Mouse (Mus musculus) splenic B cell, adult 2 months (primary cell): ENCODE data around the gene Pax3.

Experiments
- DNase-seq: peaks from one replicate; pipeline ENCODE4 v3.0.0-alpha.2; 2011; ENCODE audit warnings: low read depth, low spot score
- H3K27me3 ChIP-seq: 2 replicates; pipeline ENCODE4 v1.6.1; 2012; ENCODE audit warnings: mild to moderate bottlenecking, low read length, moderate library complexity, mixed read lengths; ENCODE audit not compliant: control insufficient read depth, poor library complexity, insufficient read depth, severe bottlenecking
- H3K36me3 ChIP-seq: 2 replicates; pipeline ENCODE4 v1.6.1; 2012; ENCODE audit warnings: mild to moderate bottlenecking, low read length, moderate library complexity, mixed read lengths; ENCODE audit not compliant: control insufficient read depth, poor library complexity, insufficient read depth, severe bottlenecking

The Pax3 gene

DNA sequence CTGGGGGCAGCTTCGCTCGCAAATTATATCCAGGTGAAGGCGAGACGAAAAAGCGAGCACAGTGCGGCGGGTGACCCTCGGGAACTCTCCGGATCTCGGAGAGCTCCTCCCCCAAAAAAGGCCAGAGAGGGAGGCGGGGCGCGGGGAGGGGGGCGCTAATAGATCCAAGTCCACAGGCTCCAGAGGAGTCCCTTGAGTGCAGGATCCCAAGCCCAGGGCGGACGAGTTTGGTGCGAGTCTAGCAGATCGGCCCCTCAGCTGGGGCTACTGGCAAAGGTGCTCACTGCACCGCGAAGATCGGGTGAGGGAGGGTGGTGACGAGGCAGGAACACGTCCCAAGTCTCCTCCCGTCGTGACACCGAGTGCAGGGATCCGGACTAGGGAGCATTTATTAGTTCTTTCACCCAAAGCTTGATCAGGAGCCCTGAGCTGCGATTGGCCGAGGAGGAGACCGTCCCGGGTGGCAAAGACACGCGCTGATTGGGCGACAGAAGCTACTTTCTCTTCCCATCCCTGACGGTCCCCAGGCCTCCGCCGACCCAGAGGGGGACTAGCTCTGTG, at the start of gene Pax3:
TSS of gene Pax3 (minus strand) at position 384 of the 561 bp plus-strand sequence.
- no peak for DNase-seq
- Histone ChIP-seq H3K36me3 (no peaks in the 10 kb centered on the region), H3K27me3 (0 out of 2 replicates have a peak, but pooled peaks cover 2% of the 10 kb centered on the region)

DNA sequence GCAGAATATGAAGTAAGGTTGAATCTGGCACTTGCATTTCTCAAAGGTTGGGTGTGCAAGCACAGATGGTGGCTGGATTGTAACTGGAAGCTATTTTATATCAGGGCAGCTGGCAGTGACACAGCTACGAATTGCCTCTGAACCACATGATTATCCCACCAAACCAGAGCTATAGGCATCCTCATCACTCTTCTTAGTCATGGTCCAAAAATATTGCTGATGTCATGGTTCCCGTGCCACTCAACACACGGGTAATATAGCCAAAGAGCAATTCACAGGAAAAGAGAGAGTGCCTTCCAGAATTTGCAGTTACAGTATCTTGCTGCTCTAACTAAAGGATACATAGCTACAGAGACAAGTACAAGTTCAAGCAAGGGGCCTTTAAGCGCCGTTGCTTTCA, 37.4 kb upstream of the Pax3 start:
- H3K27me3 ChIP-seq = no peaks in the 10 kb centered on the region
- no peaks in the 10 kb centered on the region for H3K36me3 ChIP-seq
- DNase-seq = no peak

DNA sequence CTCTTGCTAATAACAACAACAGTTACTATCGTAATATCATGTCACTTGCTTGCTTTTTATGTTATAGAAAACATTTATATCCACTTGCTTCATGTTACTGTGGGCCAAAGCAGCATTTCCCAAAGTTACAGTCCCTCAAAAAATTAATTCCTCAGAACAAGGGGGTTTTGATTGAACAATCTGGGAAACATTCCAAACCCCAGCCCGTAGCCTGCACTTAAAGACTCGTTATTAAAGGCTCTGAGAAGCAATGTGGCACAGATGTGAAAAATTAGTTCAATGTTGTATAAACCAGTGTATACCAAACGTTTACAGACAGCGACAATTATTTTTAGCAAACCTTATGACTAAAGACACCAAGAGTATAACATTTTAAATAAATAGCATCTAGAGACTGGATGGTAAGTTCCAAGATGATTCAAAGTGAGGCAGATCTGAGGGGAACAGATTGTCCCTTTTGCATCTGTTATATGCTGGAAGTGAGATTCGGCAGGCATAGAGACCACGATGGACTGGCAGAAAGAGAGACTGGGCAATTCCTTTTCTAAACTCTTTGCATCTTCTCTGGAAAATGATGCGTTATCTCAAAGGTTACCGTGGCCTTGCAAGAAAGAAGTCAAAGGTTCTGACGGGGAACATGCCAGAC, 35.1 kb upstream of the Pax3 start:
- no peak for DNase-seq
- H3K27me3 ChIP-seq = no peaks in the 10 kb centered on the region
- H3K36me3 ChIP-seq = no peaks in the 10 kb centered on the region

DNA sequence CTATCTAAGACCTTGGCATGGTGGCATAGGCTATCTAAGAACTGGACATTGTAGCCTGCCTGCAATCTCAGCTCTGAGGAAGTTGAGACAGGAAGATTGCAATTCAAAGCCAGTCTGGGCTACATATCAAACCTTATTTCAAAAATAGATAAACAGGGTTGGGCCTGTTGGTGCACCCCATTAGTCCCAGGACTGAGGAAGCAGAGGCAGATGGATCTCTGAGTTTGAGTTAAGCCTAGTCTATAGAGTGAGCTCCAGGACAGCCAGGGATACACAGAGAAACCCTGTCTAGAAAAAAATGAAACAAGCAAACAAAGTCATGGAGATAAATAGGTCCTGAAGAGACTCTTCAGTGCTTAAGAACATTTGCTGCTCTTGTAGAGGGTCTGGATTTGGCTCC, 32.9 kb upstream of the Pax3 start:
- no peaks in the 10 kb centered on the region for H3K27me3 ChIP-seq
- no peaks in the 10 kb centered on the region for H3K36me3 ChIP-seq
- no peak for DNase-seq

DNA sequence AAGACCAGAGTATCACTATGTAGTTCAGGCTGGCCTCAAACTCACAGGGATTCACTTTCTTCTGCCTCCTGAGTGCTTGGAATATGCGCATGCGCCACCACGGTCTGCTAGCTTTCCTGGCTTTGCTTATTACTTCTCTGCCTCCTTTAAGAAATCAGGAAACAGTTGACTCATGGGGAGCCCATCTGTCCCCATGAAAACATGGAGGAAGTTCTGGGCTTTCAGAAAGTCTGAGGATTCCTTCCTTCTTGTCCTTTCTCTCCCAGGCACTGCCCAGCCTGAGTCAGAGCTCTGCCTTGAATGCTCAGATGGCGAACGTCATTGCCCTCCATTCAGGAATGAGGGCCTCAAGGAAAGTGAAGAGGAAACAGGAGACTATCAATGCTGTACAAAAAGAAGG, 31.8 kb upstream of the Pax3 start:
- DNase-seq = no peak
- Histone ChIP-seq H3K36me3 (no peaks in the 10 kb centered on the region), H3K27me3 (no peaks in the 10 kb centered on the region)

DNA sequence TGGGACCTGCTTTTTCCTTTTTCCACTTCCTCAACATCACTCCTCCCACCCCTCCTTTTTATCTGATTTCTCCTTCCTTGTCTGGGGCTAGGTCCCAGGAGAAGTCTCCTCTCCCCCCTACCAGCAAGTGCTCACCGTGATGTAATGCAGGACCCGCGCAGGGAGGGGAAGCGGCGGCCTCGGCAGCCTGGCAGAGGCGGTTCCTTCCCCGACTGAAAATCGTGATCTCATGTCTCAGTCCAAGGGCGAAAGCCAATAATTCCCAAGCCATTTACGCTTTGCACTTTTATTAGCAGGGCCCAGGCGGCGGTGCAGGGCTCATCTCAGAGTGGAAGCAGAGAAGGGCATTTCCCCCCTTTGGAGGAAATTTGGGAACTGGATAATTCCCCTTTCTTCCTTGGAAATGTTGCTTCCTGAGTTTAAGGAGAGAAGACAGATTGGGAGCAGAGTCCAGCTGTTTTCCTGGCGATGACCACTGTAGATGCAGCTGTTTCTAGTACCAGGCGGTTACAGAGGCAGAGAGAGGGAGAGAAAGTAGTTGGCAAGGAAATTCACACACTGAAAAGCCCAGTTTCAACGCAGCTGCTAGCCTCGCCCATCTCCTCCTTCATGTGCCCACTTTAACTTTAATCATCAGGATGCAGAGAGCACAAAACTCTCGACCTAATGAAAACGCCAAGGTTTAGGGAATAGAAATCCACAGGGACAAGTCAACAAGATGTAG, 21.3 kb upstream of the Pax3 start:
- H3K27me3 ChIP-seq = no peaks in the 10 kb centered on the region
- no peaks in the 10 kb centered on the region for H3K36me3 ChIP-seq
- no peak for DNase-seq

DNA sequence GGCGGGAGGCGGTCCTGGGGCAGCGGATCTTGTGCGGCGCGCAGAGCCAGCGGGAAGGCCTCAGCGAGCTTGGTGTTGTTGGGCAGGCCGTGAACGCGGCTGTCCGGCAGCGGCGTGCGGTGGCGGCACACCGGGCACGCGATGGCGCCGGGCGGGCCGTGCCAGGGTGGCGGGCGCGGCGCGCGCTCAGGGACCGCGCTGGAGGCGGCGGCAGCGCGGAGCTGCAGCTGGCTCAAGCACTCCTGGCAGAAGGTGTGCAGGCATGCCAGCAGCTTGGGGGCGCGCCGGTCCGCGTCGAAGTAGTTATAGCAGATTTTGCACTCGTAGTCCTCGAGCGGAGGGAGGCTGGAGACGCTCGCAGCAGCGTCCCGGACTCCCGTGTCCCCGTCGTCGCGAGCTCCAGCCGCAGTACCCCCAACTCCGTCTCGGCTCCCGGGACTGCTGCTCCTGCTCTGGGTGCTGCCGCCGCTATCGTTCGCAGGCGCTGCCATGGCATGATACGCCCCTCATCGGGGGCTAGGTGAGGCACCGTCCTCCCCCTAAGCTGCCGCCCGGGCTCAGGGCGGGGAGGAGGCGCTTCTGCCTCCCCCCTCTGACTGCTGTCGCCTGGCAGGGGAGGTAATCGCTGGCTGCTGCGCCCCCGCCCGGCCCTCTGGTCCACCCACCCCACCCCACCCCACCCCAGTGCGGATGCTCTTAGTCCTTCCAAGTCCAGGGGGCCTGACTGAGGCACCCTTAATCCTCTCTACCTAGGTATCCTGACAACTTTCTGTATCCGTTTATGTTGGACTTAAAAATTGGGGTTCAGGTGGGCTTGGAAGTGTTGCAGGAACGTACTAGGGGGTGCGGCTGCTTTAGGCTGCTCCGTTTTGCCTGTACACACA, 20.5 kb upstream of the Pax3 start:
- H3K27me3 ChIP-seq = no peaks in the 10 kb centered on the region
- no peak for DNase-seq
- H3K36me3 ChIP-seq = no peaks in the 10 kb centered on the region

DNA sequence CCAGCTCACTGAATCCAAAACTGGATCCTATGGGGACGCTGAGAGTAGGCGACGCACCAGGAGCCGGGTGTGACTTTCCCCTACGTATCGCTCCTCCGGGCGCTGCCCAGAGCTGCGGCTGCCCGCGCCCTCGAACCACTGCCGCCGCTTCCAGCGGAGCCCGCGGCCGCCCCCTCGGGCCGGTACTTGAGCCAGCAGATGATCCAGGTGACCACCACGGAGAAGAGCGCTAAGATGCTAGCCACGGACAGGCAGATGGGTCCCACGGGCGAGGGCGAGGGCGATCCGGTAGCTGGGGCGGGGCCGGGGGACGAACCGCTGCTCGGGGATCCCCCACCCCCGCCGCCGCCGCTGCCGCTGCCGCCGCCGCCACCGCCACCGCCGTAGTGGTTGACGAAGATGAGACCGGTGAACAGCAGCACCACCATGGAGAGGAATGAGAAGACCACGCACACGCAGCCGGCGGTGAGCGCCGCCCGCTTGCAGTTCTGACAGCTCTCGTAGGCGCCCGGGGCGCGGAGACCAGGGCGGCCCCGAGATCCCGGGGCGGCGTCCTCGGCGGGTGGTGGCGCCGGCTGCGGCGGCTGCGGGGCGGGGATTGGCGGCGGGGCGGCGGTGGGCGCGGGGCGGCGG, 19.7 kb upstream of the Pax3 start:
- Histone ChIP-seq H3K27me3 (no peaks in the 10 kb centered on the region), H3K36me3 (no peaks in the 10 kb centered on the region)
- DNase-seq = no peak

DNA sequence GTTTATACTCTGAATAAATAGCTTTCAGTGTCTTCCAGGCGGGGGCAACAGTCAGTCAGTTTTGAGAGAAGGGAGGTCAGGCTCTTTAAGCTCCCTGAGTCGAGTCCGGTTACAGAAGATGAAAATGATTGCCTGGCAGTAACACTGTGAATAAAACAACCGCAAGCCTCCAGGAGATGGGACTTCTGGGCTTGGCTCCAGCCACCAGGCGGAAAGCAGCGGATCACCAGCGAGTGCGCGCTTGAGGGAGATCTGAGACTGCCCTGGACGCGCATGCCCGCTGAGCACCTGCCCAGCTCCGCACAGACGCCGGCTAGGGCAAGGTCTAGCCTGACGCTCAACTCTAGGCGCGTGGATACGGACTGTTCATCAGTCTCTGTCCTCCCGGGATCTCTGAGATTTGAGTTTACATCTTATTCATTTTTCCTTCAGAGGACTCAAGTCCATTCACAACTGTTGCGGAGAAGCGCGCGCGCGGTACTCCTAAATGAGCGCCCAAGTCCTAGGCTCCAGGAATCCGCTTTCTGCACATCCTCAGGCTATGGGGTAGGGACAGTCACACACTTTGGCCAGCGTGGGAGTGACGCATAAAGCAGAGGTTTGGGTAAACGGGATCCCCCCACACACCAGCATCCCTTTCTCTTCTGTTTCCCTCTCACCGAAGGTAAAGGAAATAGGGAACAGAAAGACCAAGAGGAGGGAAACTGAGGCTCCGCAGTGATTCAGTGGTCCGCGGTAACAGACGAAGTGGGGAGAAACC, 19.0 kb upstream of the Pax3 start:
- Histone ChIP-seq H3K27me3 (no peaks in the 10 kb centered on the region; the same call in 1 of the 2 replicates), H3K36me3 (no peaks in the 10 kb centered on the region)
- no peak for DNase-seq

DNA sequence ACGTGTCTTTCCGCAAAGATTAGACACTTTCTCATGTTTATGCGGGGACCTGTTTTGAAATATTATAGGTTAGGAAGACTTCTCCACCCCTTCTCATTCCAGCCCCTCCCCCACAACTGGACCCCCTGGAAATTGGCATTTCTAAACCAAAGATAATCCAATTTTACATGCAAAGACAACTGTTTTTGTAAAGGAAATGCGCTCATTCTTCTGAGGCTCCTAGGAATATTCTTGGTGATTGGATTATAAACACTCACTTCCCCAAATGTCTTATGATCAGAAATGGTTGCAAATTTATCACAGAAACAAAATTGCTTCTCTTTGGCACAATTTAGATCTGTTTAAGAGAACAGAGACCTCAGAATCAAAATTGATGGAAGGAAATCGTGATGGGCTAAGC, 14.1 kb upstream of the Pax3 start:
- H3K27me3 ChIP-seq = no peaks in the 10 kb centered on the region; the same call in 1 of the 2 replicates
- H3K36me3 ChIP-seq = no peaks in the 10 kb centered on the region
- no peak for DNase-seq

DNA sequence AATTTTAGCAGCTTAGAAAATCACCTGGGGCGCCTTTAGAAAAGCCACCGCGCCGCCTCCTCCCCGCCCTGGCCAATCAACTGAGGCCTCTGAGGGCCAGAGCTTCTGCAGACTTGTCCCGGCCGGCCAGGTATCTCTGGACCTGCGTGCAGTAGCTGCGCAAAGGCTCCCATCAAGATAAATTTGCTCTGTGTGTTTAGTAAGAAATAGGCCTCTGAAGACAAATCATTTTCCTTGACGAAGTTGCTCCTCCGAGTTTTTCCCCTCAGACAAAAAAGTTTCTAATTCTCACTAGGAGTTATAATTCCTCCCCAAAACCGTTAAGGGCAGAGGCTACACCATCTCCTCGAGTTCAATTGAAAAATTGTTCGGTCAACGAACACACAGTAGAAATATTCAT, 13.6 kb upstream of the Pax3 start:
- H3K36me3 ChIP-seq = no peaks in the 10 kb centered on the region
- DNase-seq = no peak
- H3K27me3 ChIP-seq = no peaks in the 10 kb centered on the region; the same call in 1 of the 2 replicates

DNA sequence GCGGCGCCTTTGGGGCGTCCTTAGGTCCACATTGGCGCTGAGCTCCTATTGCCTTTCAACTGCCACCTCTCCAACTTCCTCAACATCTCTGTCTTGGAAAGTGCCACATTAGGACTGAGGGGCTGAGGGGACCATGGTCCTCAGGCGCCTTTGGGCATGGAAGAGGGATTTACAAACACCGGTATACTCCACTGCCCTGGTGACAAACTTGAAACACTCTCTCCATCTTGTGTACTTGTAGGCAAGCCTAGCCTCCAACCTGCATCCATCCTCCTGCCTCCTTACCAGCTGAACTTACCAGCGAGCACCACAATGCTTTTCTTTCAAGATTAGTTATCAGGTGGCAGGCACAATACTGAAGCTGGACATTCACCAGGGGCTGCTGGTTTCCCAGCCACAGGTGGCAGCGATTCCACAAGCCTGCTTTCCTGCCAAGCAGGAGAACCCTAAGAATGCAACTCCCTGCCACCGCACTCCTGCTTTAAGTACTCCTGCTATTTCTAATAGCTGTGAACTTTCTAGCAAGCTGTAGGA, 11.4 kb upstream of the Pax3 start:
- Histone ChIP-seq H3K36me3 (no peaks in the 10 kb centered on the region), H3K27me3 (no peaks in the 10 kb centered on the region; the same call in 1 of the 2 replicates)
- DNase-seq = no peak

DNA sequence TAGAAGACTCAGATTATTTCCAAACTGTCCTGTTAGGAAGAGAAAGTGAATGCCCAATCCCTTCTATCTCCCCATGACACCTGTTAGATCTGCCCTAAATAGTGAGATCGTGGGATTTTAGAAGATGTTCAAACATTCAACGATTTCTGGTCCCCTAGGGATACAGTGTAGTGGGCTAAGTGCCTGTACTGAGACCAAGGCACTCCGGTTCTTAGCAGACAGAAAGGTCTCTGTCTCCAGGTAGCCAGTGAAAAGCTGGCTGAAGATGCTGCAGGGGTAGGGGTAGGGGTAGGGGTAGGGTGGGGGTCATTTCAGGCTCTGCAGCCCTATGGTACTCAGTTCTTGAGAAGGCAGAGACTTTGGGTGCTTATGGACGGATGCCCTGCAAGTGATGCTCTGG, 7.4 kb upstream of the Pax3 start:
- peaks cover 2% of the 10 kb centered on the region; the same call in 1 of the 2 replicates for H3K27me3 ChIP-seq
- H3K36me3 ChIP-seq = no peaks in the 10 kb centered on the region
- DNase-seq = no peak
